Mouse (Mus musculus) adrenal gland (tissue): ENCODE results near the gene Shcbp1.
"Not testable (repeated sequence)": the region's sequence is repeated elsewhere in the genome, so short reads cannot be mapped to it uniquely, and the experiment has no call there.

Source experiments
- intact Hi-C: fragments of 180-260 bp; cut with DNase I; formaldehyde crosslinking; loops from one replicate; pipeline ENCODE4 v1.15.1; 2025
- long read RNA-seq, 2 experiments: library from polyadenylated mRNA; unstranded; transcript quantifications; one replicate each; pipeline ENCODE4 v2.0.0; 2020; ENCODE audit warnings: borderline replicate concordance in 1 of 2; ENCODE audit not compliant: insufficient replicate concordance in 1 of 2

Shcbp1 gene
- long read RNA-seq, experiment 1, partial matches to known transcripts: 0 of 3 reads
- long read RNA-seq, experiment 1, other reads (novel, unspliced or antisense): 0 of 3 reads
- long read RNA-seq, experiment 2: 0 reads

DNA sequence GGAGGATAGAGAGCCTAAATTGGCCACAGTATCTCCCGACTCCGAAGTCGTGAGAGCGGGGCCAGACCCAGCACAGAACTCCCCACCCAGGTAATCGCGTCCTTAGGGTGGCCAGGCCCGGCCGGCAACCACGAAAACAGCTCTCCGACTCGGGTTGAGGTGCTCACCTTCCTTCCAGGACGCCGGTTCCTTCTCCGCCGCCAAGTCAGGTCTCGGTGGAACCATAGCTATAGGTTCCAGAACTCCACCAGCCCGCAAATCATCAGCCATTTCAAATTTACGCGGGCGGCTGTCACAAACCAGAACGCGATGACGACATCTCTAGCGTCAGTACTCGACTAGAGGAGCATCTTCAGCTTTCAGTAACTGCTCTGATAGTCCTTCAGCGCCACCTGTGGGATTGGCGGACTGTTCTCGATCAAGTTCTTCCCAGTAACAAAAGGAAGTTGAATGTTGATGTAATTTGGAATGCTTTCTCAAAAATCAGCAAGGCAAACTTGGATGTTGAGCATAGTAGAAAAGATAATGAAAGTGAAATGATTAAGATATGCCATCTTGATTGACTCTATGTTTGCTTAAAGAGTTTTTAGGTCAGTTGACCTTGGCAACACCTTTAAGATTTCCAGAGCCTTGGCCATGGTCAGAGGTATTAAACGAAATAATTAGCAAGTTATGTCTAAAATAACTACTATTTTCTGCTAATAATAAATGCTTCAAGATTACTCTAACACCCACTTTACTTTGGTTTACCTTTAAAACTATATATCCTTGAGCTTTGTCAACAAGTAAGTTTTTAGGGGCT lies at the start of gene Shcbp1:
Gene Shcbp1, minus strand, starts transcription at position 314 of the 802 bp plus-strand sequence.
- intact Hi-C loops: no loop called here

GRCm38 (mm10) chr8:4808831-4809230 lies 29.5 kb upstream of the Shcbp1 start:
- intact Hi-C loops: no loop called here

DNA sequence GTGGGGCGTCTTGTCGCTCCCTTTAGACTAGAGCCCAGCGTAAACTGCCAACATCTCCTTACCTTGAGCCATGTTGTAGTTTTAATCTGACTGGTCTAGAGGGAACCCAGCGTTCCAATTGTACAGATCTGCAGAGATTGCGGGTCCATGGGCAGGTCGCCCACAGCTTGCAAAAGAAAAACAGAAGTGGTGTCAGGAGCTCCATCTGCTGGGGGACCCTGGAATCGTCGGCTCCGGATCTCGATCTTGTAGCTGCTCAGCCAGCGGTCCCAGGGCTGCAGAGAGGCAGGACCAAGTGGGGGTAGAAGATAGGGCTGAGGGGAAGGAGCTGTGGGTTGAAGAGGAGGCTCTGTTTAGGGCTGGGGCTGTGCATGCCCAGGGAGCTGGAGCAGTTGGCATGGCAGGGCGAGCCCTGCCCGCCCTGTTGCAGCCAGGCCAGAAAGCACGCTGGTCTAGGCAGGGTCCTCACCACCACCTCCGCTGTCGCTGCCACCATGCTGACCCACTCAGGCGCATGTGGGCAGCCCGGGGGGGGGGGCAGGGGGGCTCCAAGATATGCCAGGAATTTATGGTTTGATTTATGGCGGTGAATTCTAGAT lies 21.3 kb upstream of the Shcbp1 start:
- intact Hi-C loops: no loop called here

GRCm38 (mm10) chr8:4778266-4778665 lies 1.1 kb downstream of the Shcbp1 start:
- intact Hi-C loops: no loop called here

DNA sequence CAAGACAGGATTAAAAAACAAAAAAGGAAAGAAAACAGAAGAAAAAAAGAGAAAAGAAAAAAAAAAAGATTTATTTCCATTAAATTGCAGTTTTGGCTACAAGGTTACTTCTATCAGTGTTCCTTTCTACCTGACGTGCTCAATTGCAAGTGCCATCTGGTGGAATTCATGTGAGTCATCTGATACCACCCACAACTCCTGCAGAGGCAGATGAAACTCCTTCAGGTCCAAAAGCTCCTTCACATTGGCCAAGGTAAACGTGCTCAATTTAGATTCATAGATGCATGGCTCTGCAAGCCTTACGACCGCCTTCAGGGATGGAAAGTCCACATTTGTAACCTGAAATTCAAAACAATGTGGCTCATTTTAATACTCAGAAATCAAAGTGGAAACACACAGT lies 14.6 kb downstream of the Shcbp1 start:
- intact Hi-C loops: no loop called here

- intact Hi-C loops: no loop called here
These were observed 26.3 kb downstream of the Shcbp1 start for GRCm38 (mm10) chr8:4753048-4753447.

DNA sequence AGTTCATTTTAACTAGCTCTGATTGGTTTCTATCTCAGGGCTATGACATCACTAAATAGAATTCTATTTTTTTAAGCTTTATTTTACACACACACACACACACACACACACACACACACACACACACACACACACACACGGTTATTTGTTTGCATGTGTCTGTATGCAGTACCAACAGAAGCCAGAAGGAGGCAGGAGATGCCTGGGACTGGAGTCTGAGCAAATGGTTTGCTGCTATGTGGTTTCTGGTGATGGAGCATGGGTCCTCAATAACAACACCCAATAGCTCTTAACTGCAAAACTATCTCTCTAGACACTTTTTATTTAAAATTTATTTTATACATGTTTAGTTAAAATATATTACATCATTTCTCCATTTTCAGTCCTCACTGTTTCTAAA lies 48.4 kb downstream of the Shcbp1 start:
- intact Hi-C loops: no loop called here

GRCm38 (mm10) chr8:4715546-4715945 lies 63.8 kb downstream of the Shcbp1 start:
- intact Hi-C loops: no loop called here

- intact Hi-C loops: not testable (repeated sequence)
These were observed 71.0 kb downstream of the Shcbp1 start for GRCm38 (mm10) chr8:4708346-4708745.

DNA sequence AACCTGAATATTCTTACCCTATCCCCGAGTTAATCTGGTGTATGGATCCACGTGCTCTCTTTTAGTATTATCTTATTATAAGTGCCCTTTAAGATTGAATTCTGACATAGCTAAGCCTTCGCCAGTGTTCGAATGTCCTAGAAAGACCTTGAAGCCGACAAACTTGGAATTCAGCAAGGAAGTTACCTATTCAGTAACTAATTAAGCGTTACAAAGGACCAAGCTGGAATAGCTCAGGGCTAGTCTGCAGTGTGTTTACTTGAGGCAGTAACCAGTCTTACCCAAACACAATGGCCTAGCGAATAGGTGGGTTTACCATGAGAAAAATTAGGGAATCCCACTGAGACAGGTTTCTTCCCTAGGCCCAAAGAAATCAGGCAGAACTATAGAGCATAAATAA lies 71.5 kb downstream of the Shcbp1 start:
- intact Hi-C loops: not testable (repeated sequence)

- intact Hi-C loops: no loop called here
These were observed 87.7 kb downstream of the Shcbp1 start for GRCm38 (mm10) chr8:4691634-4692033.
